Mouse (Mus musculus) c-Kit-positive CD71-negative TER-119-negative erythroid progenitor cells, embryonic 14.5 days (primary cell): ENCODE results near the gene Gm45785.

Source experiments
- DNase-seq: peaks from one replicate; pipeline ENCODE4 v3.0.0-alpha.2; 2013; ENCODE audit warnings: low read depth

Gene Gm45785

DNA sequence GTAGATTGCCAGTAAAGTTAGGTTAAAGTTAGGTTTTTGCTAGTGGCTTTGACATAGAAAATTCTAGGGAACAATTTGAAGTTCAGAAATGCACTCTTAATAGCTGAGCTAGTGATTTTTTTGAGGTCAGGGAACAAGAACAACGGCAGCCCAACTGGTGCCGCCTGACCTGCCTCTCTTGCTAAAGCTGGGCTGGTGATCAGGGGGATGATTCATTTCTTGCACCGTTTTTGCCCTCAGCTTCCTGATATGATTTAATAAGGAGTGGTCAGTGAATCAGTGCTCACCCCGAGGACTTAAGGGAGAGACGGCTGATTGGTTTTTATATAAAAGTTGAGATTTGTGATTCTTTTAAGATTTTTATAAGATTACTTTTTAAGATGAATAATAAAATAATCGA lies 24.7 kb downstream of the Gm45785 start:
- DNase-seq, result no peak

DNA sequence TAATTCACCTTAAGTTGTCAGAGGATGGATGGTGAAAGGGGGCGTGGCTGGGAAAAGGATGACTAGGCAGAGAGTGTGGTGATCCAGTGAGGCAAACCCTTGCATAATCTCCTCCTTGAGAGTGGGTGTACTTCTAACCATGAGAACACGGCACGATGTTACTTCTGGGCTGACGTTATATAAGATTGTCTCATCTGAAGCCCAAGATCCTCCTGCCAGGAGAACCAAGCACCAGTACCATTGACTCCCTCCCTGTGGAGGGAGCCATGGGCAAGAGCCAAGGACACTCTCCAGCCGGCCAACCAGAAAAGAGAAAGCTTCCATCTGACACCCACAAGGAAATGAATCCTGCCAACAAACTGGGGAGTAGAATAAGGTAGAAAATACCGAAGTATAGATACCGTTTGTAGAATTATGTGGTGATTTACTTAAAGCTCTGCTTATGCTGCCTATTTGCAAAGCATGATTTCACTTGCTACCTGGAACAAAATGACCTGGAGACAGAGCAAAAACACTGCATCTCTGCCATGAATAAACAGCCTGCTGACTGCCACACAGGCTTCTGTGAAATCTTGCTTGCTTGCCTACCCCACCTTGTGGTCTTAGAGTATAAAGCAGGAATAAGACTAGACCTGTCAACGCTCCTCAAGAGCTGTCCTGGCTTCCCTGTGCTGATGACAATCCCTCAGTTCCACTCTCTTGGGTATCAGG lies 27.8 kb downstream of the Gm45785 start:
- no peak for DNase-seq

DNA sequence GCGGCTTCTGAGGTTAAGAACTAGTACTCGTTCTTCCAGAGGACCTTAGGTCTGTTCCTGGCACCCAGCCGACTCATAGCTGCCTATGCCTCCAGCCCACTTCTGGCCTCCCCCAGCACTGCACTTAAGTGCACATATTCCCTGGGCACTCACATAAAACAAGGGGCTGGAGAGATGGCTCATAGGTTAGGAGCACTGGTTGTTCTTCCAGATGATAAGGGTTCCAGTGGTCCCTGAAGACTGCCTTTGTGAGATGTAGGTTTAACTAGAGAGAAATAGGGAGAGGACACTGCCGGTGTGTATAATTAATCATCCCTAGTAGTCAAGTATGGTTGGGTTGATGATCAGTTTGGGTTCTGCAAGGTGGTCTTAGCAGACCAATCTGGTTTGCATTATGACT lies 33.4 kb downstream of the Gm45785 start:
- DNase-seq, result no peak

DNA sequence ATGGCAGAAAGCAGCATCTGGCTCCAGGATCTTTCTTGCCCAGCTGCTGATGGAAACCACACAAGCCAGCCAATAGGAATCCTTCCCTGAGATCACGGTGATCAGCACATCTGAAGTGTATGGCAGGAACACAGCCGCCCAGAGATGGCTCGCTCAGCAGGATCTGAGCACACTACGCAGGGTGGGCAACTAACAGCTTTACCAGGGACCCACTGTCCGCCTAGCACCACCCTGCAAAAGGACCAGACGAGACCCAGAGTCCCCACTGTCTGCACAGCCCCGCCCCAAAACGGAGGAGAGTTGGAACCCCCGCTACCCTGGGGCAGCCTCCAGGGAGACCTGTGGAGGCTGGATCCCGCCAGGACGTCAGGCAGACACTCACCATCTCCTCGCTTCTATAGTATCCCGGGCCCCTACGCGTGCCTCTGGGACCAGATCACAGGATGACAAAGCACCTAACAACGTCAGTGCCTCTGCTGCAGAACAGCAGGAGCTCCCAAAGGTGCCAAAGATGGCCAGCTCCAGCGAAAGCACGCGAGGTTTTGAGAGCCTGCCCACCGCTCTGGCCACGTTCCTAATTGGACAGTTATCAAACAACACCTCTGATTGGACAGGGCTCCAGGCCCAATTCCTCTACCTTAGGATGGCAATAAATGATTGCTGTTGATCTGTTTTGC lies 34.3 kb downstream of the Gm45785 start, which contains the start of gene Zfp941:
Gene Zfp941, minus strand, starts transcription at position 526 of the 677 bp plus-strand sequence.
- no peak for DNase-seq

DNA sequence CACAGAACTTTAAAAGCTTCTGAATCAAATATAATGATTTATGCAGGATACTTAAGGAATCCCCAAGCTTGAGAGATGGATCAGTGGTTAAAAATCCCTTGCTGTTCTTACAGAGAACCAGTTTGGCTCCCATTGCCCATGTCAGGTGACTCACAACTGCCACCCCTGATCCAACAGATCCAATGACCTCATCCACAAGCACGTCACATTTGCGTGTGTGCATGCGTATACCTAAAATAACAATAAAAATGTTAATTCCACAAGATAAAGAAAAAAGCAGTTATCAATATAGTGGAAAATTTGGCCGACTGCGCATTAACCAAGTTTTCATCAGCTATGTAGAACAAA lies 34.9 kb downstream of the Gm45785 start:
- no peak for DNase-seq

DNA sequence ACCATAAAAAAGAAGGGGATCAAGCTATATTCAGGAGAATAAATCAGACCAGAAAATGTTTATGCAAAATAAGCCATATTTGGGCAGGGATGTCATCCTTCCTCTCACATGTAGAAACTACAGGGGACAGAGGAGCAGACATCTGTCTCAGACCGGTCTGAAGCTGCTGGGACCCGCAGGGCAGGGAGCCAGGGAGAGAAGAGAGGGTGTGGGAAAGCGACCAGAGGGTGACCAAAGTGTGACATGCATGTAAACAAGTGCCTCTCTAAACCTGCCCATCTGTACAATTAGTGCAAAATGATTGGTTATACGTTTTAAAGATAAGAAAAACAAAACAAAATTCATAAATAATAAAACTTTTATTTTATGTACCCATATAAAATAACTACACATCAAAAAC lies 36.0 kb downstream of the Gm45785 start:
- no peak for DNase-seq

DNA sequence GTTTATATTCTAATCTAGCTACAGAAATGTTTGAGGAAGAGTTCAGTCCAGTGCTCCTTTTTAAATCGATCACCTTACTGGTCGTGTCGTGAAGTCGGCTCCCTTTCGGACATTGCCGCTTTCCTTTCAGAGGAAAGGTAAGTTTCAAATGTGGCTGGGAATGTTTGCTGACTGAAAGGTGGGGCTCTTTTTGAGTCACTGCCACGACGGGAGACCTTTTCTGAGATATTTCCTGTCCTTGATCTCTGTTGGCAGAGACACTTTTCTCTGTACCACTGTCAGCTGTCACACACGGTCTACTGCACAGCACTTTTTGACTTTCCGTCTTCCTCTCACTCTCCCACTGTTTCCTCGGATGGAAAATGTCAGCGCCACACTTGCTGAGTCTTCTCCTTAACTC lies 43.3 kb downstream of the Gm45785 start:
- DNase-seq, result no peak

DNA sequence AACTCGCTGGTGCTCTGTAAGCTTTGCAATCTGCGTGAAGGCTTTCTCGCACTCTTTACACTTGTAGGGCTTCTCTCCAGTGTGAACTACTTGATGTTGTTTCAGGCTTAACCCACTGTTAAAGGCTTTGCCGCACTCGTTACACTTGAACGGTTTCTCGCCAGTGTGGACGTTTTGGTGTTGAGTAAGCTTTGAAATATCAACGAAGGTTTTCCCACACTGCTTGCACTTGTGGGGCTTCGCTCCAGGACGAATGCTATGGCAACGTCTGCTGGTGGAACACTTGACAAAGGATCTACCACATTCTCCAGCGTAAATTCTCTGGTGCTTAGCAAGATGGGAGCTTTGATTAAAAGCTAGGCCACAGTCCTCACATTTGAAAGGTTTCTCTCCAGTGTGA lies 44.4 kb downstream of the Gm45785 start:
- no peak for DNase-seq

DNA sequence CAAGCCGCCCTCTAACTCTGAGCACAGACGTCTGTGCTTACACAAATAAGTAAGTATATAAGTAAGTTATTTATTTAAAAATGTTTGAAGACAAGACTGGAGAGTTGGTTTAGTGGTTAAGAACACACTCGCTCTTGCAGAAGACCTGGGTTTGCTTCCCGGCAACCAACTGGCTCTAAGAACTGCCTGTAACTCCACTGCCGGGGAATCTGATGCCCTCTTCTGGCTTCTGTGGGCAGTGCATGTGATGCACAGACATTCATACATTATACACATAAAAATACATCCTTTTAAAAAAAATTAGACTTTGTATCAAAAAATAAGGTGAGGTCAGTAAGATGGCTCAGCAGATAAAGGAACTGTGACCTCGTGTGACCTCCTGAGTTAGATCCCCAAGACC lies 45.6 kb downstream of the Gm45785 start:
- DNase-seq, result no peak

DNA sequence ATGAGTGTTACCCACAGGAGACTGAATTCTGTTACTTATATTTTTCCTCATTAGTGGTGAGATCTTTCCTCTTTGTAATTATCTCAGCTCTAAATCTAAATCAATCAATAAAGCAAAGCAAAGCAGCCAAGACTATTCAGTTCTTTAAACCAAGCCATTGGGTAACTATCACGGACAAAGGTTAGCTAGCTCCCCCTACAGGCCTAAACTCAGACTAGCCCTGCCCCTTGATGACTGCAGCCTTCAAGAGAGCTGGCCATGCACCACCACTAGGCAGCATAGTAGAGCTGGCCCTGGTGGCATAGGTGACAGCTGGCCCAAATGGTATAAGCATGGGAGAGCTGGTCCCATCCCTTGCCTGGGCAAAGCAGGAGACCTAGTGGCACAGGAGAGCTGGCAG lies 50.4 kb downstream of the Gm45785 start:
- peak; percentile 37 for DNase-seq

DNA sequence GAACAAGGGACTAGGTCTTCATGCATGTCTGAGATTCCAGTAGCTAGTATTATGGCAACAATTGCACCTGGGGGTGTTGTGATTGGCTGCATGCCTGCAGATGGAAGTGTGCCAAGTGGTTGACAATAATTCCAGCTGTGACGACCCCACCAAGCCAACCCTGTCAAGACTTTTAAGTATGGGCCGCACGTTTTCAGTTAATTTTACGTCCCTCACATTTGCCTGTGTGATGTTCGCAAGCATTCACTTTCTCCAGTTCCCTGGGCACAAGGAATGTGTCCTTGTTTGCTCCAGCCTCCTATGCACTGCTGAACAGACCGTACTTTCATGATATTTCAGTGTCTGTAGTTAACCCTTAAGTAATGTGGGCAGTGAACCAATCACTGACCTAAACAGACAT lies 53.5 kb downstream of the Gm45785 start:
- DNase-seq, result no peak

DNA sequence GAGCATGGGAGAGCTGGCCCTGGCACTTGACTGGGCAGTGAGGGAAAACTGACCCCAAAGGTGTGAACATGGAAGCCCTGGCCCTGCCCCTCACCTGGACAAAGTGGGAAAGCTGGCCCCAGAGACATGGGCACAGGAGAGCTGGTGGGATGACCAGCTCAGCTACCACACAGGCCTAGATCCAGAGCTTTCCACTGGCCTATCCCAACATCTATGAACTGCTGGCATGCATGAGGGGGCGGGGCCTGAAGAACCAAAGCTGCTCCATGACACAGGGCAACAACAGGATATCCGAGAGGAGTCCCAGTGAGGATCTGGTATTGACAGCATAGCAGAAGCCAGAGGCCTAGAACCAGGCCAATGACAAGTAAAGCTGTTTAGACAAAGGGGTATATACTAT lies 57.9 kb downstream of the Gm45785 start:
- no peak for DNase-seq

DNA sequence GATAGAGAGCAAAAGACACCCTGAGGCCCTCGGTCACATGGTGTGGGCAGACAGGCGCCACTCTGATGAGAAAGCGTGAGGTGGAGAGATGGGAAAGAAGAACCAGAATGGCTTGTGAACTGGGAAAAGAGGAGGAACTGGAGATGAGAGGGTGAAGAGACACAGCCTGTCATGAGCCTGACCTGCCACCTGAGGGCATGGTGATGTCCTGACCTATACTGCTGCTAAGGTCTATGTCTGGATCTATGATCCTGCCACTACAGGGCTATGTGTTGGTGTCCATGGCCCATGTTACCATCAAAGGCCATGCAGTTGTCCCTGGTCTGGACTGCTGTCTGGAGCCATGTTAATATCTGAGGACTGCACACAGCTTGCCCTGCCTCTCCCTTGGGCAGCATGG lies 58.5 kb downstream of the Gm45785 start:
- DNase-seq, result no peak

DNA sequence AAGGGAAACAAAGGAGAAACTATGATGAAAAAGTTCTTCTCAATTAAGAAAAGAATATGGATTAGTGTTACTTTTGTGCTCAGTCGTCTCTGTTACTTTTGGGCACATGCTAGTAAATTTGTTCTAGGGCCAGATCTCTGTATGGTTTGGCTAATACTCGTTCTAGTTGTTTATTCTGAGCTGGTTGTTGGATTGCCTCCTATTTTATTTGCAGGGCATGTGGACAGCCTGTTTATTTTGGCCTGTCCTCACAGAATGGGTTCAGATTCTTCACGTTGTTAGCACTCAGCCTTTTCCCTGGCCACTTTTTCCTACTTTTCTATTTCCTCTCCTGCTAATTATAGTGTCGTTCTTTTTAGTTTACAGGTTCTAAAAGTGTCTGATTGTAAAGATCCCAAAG lies 62.6 kb downstream of the Gm45785 start:
- no peak for DNase-seq

DNA sequence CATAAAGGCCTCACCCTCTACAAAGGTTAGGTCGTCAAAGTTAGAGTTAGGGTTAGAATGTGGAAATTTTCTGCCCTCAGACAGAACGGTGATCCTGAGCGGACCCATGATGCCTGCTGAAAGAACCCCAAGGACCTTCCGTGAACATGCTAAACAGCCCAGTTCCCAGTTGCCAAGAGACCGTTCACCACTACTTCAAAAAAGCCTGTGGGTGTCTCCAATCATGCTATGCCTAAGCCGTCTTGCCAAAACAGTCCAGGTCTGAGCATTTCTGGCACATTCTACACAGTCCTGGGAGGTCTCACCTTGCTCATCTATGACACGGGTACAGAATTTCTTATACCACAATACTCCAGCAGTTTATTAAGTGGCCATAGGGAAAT lies 68.1 kb downstream of the Gm45785 start:
- DNase-seq, result no peak

DNA sequence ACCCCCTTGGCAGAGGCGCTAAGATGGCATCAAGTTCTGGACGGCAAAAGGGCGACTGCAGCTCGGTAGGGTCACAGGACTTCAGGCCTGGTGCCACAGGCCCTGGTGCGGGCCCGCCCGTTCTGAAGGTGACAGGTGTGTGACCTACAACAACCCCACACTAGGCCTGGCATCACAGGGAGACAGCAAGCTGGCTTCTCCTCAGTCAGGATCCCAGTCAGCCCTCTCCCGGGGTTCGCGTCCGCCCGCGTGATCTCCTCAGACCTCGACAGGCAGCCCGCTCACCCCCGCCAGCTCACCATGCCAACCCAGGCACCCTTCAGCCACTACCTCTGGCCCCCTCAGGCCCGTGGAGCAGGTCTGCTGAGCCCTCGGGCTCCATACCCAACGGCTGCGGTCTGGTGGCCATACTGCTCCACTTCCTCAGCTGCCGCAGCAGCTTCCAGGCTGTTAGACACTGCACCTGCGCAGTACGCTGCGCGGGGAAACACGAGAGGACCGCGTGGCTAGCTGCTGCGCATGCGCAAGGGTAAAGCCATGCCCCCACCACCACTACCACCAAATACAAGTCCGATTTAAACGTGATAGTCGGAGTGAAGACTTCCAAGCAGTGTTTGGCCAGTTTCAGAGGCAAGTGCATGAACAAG lies 68.6 kb downstream of the Gm45785 start, which contains the start of gene Syce1:
Gene Syce1, minus strand, starts transcription at position 447 of the 647 bp plus-strand sequence.
- no peak for DNase-seq

DNA sequence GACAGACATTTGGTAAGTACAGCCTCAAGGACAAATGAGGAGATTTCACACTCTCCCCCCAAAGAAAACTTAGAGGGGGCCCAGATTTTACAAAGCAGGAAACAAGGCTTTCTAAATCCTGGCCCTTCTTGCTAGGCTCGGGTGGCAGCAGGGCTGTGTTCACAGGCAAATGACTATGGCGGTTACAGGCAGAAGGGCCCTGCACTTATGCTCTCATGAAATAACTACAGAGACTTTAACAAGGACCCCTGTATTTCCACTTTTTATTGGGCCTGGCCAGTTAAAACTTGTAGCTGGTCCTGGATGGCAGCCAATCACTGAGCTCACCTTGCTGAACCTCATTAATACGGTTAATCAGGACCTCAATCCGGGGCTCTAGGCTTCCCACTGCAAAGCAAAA lies 75.6 kb downstream of the Gm45785 start:
- no peak for DNase-seq
